Mouse (Mus musculus) spleen, adult 2 months (tissue): Measurements from ENCODE around the gene Zfp473. TPM values are rescaled to one million over a fixed set of nuclear protein-coding genes. Genes with fewer than 3 reads are reported as not detected.
"Not testable (repeated sequence)": the region's sequence is repeated elsewhere in the genome, so short reads cannot be mapped to it uniquely, and the experiment has no call there.

Experiments used
- DNase-seq, 2 experiments: peaks; one replicate each; pipeline versions ENCODE4 v3.0.0 to v3.0.0-alpha.2; 2012 to 2021; ENCODE audit warnings: low spot score in 2 of 2, low read depth in 1 of 2
- H3K27ac ChIP-seq: fragments of 200-500 bp; 2 replicates; pipeline ENCODE4 v1.5.1; 2012; ENCODE audit warnings: low read length, inconsistent platforms; ENCODE audit not compliant: insufficient read depth
- H3K27me3 ChIP-seq: fragments of 200-500 bp; 2 replicates; pipeline ENCODE4 v1.6.1; 2012; ENCODE audit warnings: mild to moderate bottlenecking, moderate library complexity, low read length, inconsistent platforms; ENCODE audit not compliant: control insufficient read depth, insufficient read depth
- H3K36me3 ChIP-seq: fragments of 200-500 bp; 2 replicates; pipeline ENCODE4 v1.6.1; 2012; ENCODE audit warnings: mild to moderate bottlenecking, low read length, inconsistent platforms; ENCODE audit not compliant: control insufficient read depth, insufficient read depth
- H3K4me1 ChIP-seq: fragments of 200-500 bp; 2 replicates; pipeline ENCODE4 v1.6.1; 2011; ENCODE audit warnings: inconsistent platforms; ENCODE audit not compliant: control insufficient read depth, insufficient read depth, insufficient read length
- H3K4me3 ChIP-seq: fragments of 200-500 bp; 2 replicates; pipeline ENCODE4 v1.5.1; 2011; ENCODE audit warnings: mild to moderate bottlenecking, inconsistent platforms; ENCODE audit not compliant: insufficient read depth, insufficient read length; ENCODE audit errors: extremely low read depth
- CTCF ChIP-seq: fragments of 200-500 bp; IDR thresholded peaks from 2 replicates; pipeline ENCODE4 v1.5.1; 2011; ENCODE audit warnings: mild to moderate bottlenecking, inconsistent platforms; ENCODE audit not compliant: insufficient read depth, insufficient read length, insufficient replicate concordance; ENCODE audit errors: extremely low read depth
- POLR2A ChIP-seq: fragments of 200-500 bp; IDR thresholded peaks from 2 replicates; pipeline ENCODE4 v1.6.1; 2011; ENCODE audit warnings: low read depth, low read length, inconsistent platforms
- WGBS: fragments of 180-500 bp; shearing (Covaris S2); methylation state at CpG from one replicate; pipeline ENCODE4 v1.1.7; 2018; 5-methylcytosine and 5-hydroxymethylcytosine counted together
- polyA plus RNA-seq: library from polyadenylated mRNA; depleted of rRNA; stranded (reverse); fragments of >200 nt; gene quantifications from 2 replicates; pipeline ENCODE4 v1.2.3, GENCODE M21; 2012

Zfp473 gene
- polyA plus RNA-seq, 1 experiment = 0.25 TPM

GRCm38 (mm10) chr7:44724316-44724715 is 26.5 kb downstream of the Zfp473 start:
- H3K27ac ChIP-seq = no peak overlapping the region
- H3K27me3 ChIP-seq = no peaks in the 10 kb centered on the region
- DNase-seq = peak in 1 of 2 experiments; percentile 14
- TF ChIP-seq POLR2A (no peak), CTCF (peak; percentile 24; the same call in 1 of the 2 replicates)
- 25% methylated on average over 7 of the region's 7 CpGs for WGBS
- H3K4me3 ChIP-seq = no peak overlapping the region
- H3K36me3 ChIP-seq = no peaks in the 10 kb centered on the region
- H3K4me1 ChIP-seq = no peaks in the 10 kb centered on the region; the same call in 1 of the 2 replicates

- Histone ChIP-seq H3K27ac (no peak overlapping the region), H3K27me3 (no peaks in the 10 kb centered on the region), H3K36me3 (no peaks in the 10 kb centered on the region), H3K4me3 (no peak overlapping the region), H3K4me1 (no peaks in the 10 kb centered on the region; the same call in 1 of the 2 replicates)
- no peak for DNase-seq
- WGBS = 78% methylated on average over 5 of the region's 5 CpGs
- TF ChIP-seq CTCF = no peak
- TF ChIP-seq POLR2A = no peak
Observed at GRCm38 (mm10) chr7:44722058-44722457, 28.8 kb downstream of the Zfp473 start.

- no peak overlapping the region for H3K4me3 ChIP-seq
- TF ChIP-seq POLR2A (no peak), CTCF (no peak)
- H3K4me1 ChIP-seq = no peaks in the 10 kb centered on the region
- H3K27ac ChIP-seq = no peak overlapping the region
- no peak for DNase-seq
- no peaks in the 10 kb centered on the region for H3K36me3 ChIP-seq
- no peaks in the 10 kb centered on the region for H3K27me3 ChIP-seq
- WGBS = 83% methylated on average over 5 of the region's 5 CpGs
Observed at GRCm38 (mm10) chr7:44709881-44710280, 41.0 kb downstream of the Zfp473 start.

GRCm38 (mm10) chr7:44708574-44708973 is 42.3 kb downstream of the Zfp473 start, which contains the start of gene Izumo2:
TSS of gene Izumo2 (plus strand) at chr7:44708742.
- H3K4me3 ChIP-seq = no peak within 1 kb of the TSS
- WGBS = 81% methylated on average over 14 of the region's 14 CpGs
- DNase-seq = no peak
- H3K36me3 ChIP-seq = no peaks in the 10 kb centered on the region
- no peak for TF ChIP-seq CTCF
- TF ChIP-seq POLR2A = no peak
- no peak within 1 kb of the TSS for H3K27ac ChIP-seq
- no peaks in the 10 kb centered on the region for H3K4me1 ChIP-seq
- H3K27me3 ChIP-seq = no peaks in the 10 kb centered on the region

- WGBS = 87% methylated on average over 6 of the region's 6 CpGs
- H3K4me1 ChIP-seq, H3K4me3 ChIP-seq, H3K36me3 ChIP-seq, DNase-seq, H3K27ac ChIP-seq, H3K27me3 ChIP-seq: not testable (repeated sequence)
Observed at GRCm38 (mm10) chr7:44708093-44708492, 42.8 kb downstream of the Zfp473 start.

- Histone ChIP-seq H3K4me3 (no peak overlapping the region), H3K4me1 (no peaks in the 10 kb centered on the region), H3K27me3 (no peaks in the 10 kb centered on the region), H3K27ac (no peak overlapping the region), H3K36me3 (no peaks in the 10 kb centered on the region)
- DNase-seq = no peak
- TF ChIP-seq CTCF = no peak
- no peak for TF ChIP-seq POLR2A
- WGBS = 87% methylated on average over 5 of the region's 5 CpGs
Observed at GRCm38 (mm10) chr7:44707169-44707675, 43.6 kb downstream of the Zfp473 start.

- no peaks in the 10 kb centered on the region for H3K27me3 ChIP-seq
- no peak for DNase-seq
- H3K4me1 ChIP-seq = no peaks in the 10 kb centered on the region
- no peak overlapping the region for H3K27ac ChIP-seq
- H3K4me3 ChIP-seq = no peak overlapping the region
- no peaks in the 10 kb centered on the region for H3K36me3 ChIP-seq
- TF ChIP-seq CTCF (no peak), POLR2A (no peak)
Observed at GRCm38 (mm10) chr7:44706322-44706721, 44.5 kb downstream of the Zfp473 start.

- Histone ChIP-seq H3K4me1 (no peaks in the 10 kb centered on the region), H3K36me3 (no peaks in the 10 kb centered on the region), H3K27ac (no peak overlapping the region), H3K4me3 (no peak overlapping the region), H3K27me3 (no peaks in the 10 kb centered on the region)
- DNase-seq = no peak
- TF ChIP-seq POLR2A (no peak), CTCF (no peak)
- WGBS = 90% methylated on average over 4 of the region's 4 CpGs
Observed at GRCm38 (mm10) chr7:44705086-44705485, 45.8 kb downstream of the Zfp473 start.
